Mouse (Mus musculus): Measurements from ENCODE around the gene Sdhaf1.

DNA sequence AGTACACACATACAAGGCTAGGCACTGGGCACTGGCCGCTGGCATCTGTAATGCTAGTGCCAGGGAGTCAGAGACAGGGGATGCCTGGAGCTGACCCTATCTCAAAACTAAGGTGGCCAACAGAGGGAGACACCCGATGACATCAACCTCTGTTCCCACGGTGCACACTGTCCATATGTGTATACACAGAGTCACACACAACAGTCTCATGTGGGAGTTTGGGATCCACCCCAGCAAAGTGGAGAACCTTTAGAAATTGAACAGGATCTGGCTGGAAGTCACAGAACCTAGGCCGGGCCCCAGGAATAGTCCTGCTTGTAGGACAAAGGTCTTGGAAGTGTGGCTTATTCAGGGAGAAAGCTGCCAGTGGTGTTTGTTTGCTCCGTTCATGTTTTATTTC, 29.4 kb downstream of the Sdhaf1 start:
- no peak for TF ChIP-seq CTCF (IDR thresholded peaks at IDR 0.05; ENCODE audit: insufficient read depth, low read length)
- TF ChIP-seq POLR2A (IDR thresholded peaks at IDR 0.05; ENCODE audit: borderline replicate concordance, extremely low read depth, low read depth, low read length), result no peak
